In genomic region chr10:128491495-128491894, GRCm38 (mm10) we compare ENCODE assay signal across 8 mouse cellular contexts. TPM values are rescaled to one million over a fixed set of nuclear protein-coding genes. Genes with fewer than 3 reads are reported as not detected.
DNase-seq lines count a peak whose midpoint lies in the region; ATAC-seq and TF ChIP-seq lines count a peak whose summit lies in the region.

No protein-coding gene starts in this region.

- H3K36me3 ChIP-seq in lung, embryonic 16.5 days (ENCODE audit: control insufficient read depth, insufficient read depth, low read length), result peaks cover 43% of the 10 kb centered on the region

- peak overlapping the region; percentile 66 for H3K4me3 ChIP-seq in left cerebral cortex, adult 2 months
- H3K4me3 ChIP-seq in embryonic fibroblast, embryonic 13.5 days (ENCODE audit: insufficient read depth, low read length), result peak overlapping the region; percentile 97
- peak overlapping the region; percentile 77 for H3K4me3 ChIP-seq in lung, embryonic 16.5 days (ENCODE audit: low read length)

- peak overlapping the region; percentile 57 for H3K27ac ChIP-seq in left cerebral cortex, adult 2 months
- peak overlapping the region; percentile 94 for H3K27ac ChIP-seq in embryonic fibroblast, embryonic 13.5 days (ENCODE audit: insufficient read depth, low read length)
- peak overlapping the region; percentile 99 for H3K27ac ChIP-seq in lung, embryonic 16.5 days (ENCODE audit: low read length)

- peak overlapping the region; percentile 78 for H3K4me2 ChIP-seq in lung, embryonic 16.5 days (ENCODE audit: low read depth, low read length)

- H3K4me1 ChIP-seq in embryonic fibroblast, embryonic 13.5 days (ENCODE audit: control insufficient read depth, insufficient read depth, low read length), result peaks cover 8% of the 10 kb centered on the region; the same call in 1 of the 2 replicates
- peaks cover 25% of the 10 kb centered on the region for H3K4me1 ChIP-seq in lung, embryonic 16.5 days (replicated peaks; ENCODE audit: control insufficient read depth, insufficient read depth, low read length)

- H3K27me3 ChIP-seq in lung, embryonic 16.5 days (ENCODE audit: control insufficient read depth, insufficient read depth, low read depth, low read length), result no peaks in the 10 kb centered on the region

- 19% methylated on average over 6 of the region's 6 CpGs for WGBS in lung, embryonic 16.5 days

- no peak for ATAC-seq in lung, embryonic 16.5 days (ENCODE audit: low read depth)
- ATAC-seq in frontal cortex, adult (ENCODE audit: low TSS enrichment), result no peak

- H3K9me3 ChIP-seq in lung, embryonic 16.5 days (ENCODE audit: control insufficient read depth, low read length), result no peaks in the 10 kb centered on the region

- TF ChIP-seq CTCF in left cerebral cortex, adult 2 months (IDR thresholded peaks at IDR 0.05), result no peak
- no peak for TF ChIP-seq CTCF in embryonic fibroblast, embryonic 13.5 days (IDR thresholded peaks at IDR 0.05; ENCODE audit: borderline replicate concordance, insufficient read depth, low read length)

- intact Hi-C loops in left cerebral cortex, adult 2 months (cut with DNase I), result no loop called here

- peak; percentile 40; the same call in 1 of the 2 replicates for TF ChIP-seq POLR2A in embryonic fibroblast, embryonic 13.5 days (IDR thresholded peaks at IDR 0.05; ENCODE audit: low read depth, low read length)

- H3K9ac ChIP-seq in lung, embryonic 16.5 days (ENCODE audit: low read length), result peak overlapping the region; percentile 83

- DNase-seq in left cerebral cortex, adult 2 months (ENCODE audit: extremely low spot score in 1 of 2, low spot score in 2 of 2), result no peak
- DNase-seq in left cerebral cortex, adult 9 months (ENCODE audit: low spot score in 2 of 2), result no peak
- peak; percentile 49 for DNase-seq in kidney, adult 8-10 months
- DNase-seq in right cerebral cortex, postnatal 14 days, result no peak
- DNase-seq in testis, postnatal 14 days (ENCODE audit: low spot score), result no peak

RNA-seq across cellular contexts. Expression of gene Myl6, which starts 2.5 kb away (rescaled TPM):
- 100 to 1,000 TPM; 555 to 562 TPM for total RNA-seq in left cerebral cortex, adult 2 months (2021)
- polyA plus RNA-seq in embryonic fibroblast, embryonic 13.5 days (2011; ENCODE audit: insufficient read length, low read depth, missing spikeins), result 2,243 and 2,568 TPM in 2 replicates
- polyA plus RNA-seq in lung, embryonic 16.5 days (2015; fragmentation: Nextera tagmentation; extraction: Ambion mirVana), result 1,564 and 1,684 TPM in 2 replicates

RNA-seq across cellular contexts. Expression of gene Myl6b, which starts 7.0 kb away (rescaled TPM):
- total RNA-seq in left cerebral cortex, adult 2 months (2021), result 10 to 100 TPM; 30.7 to 32.9 TPM
- 9.4 and 10.6 TPM in 2 replicates for polyA plus RNA-seq in embryonic fibroblast, embryonic 13.5 days (2011; ENCODE audit: insufficient read length, low read depth, missing spikeins)
- 3.5 and 5.1 TPM in 2 replicates for polyA plus RNA-seq in lung, embryonic 16.5 days (2015; fragmentation: Nextera tagmentation; extraction: Ambion mirVana)

RNA-seq across cellular contexts. Expression of gene Smarcc2, which starts 32.4 kb away (rescaled TPM):
- total RNA-seq in left cerebral cortex, adult 2 months (2021), result 100 to 1,000 TPM; 253 to 254 TPM
- polyA plus RNA-seq in embryonic fibroblast, embryonic 13.5 days (2011; ENCODE audit: insufficient read length, low read depth, missing spikeins), result 100 and 117 TPM in 2 replicates
- polyA plus RNA-seq in lung, embryonic 16.5 days (2015; fragmentation: Nextera tagmentation; extraction: Ambion mirVana), result 71.3 and 76.4 TPM in 2 replicates

RNA-seq across cellular contexts. Expression of gene Esyt1, which starts 34.2 kb away (rescaled TPM):
- 10 to 100 TPM; 10.2 to 10.4 TPM for total RNA-seq in left cerebral cortex, adult 2 months (2021)
- 75.2 and 83.3 TPM in 2 replicates for polyA plus RNA-seq in embryonic fibroblast, embryonic 13.5 days (2011; ENCODE audit: insufficient read length, low read depth, missing spikeins)
- 32.5 and 34.4 TPM in 2 replicates for polyA plus RNA-seq in lung, embryonic 16.5 days (2015; fragmentation: Nextera tagmentation; extraction: Ambion mirVana)

RNA-seq across cellular contexts. Expression of gene Zc3h10, which starts 56.1 kb away (rescaled TPM):
- 10 to 100 TPM; 12.4 to 15.7 TPM for total RNA-seq in left cerebral cortex, adult 2 months (2021)
- 4.7 and 6.0 TPM in 2 replicates for polyA plus RNA-seq in embryonic fibroblast, embryonic 13.5 days (2011; ENCODE audit: insufficient read length, low read depth, missing spikeins)
- polyA plus RNA-seq in lung, embryonic 16.5 days (2015; fragmentation: Nextera tagmentation; extraction: Ambion mirVana), result 10.9 and 11.9 TPM in 2 replicates

Comparison
In these comparisons a context has a peak if more than half of its experiments do, and no peak if none do; other contexts are left out.
1. DNase-seq: peak in kidney, adult 8-10 months (2 of 2); none in left cerebral cortex, adult 2 months (0 of 2), left cerebral cortex, adult 9 months (0 of 2), right cerebral cortex, postnatal 14 days (single experiment) and testis, postnatal 14 days (single experiment).
2. Peak in every context shown above with its lines, with median percentiles within 50 percentile points of each other: H3K27ac ChIP-seq and H3K4me3 ChIP-seq.